Mouse (Mus musculus) E14TG2a.4 (cell line): ENCODE data around the gene Efna4.

ENCODE experiments used
- H3K27me3 ChIP-seq: 2 replicates; pipeline ENCODE4 v1.6.1; 2014; ENCODE audit warnings: low read length, control low read depth; ENCODE audit not compliant: insufficient read depth
- H3K36me3 ChIP-seq: 2 replicates; pipeline ENCODE4 v1.6.1; 2014; ENCODE audit warnings: low read length, control low read depth; ENCODE audit not compliant: insufficient read depth
- H3K4me1 ChIP-seq: replicated peaks from 2 replicates; pipeline ENCODE4 v1.6.1; 2014; ENCODE audit warnings: low read depth, low read length, control low read depth
- H3K4me3 ChIP-seq: replicated peaks from 2 replicates; pipeline ENCODE4 v1.5.1; 2014; ENCODE audit warnings: mild to moderate bottlenecking, low read length
- H3K9me3 ChIP-seq: 2 replicates; pipeline ENCODE4 v1.6.1; 2014; ENCODE audit warnings: low read length, control low read depth
- CTCF ChIP-seq: conservative IDR thresholded peaks from 2 replicates; pipeline ENCODE4 v1.5.1; 2014; ENCODE audit warnings: low read length
- NANOG ChIP-seq: IDR thresholded peaks from 2 replicates; pipeline ENCODE4 v1.6.1; 2014; ENCODE audit warnings: borderline replicate concordance, low read length, mixed read lengths
- POU5F1 ChIP-seq: IDR thresholded peaks from 2 replicates; pipeline ENCODE4 v1.6.1; 2014; ENCODE audit warnings: low read length, borderline replicate concordance

Gene Efna4

DNA sequence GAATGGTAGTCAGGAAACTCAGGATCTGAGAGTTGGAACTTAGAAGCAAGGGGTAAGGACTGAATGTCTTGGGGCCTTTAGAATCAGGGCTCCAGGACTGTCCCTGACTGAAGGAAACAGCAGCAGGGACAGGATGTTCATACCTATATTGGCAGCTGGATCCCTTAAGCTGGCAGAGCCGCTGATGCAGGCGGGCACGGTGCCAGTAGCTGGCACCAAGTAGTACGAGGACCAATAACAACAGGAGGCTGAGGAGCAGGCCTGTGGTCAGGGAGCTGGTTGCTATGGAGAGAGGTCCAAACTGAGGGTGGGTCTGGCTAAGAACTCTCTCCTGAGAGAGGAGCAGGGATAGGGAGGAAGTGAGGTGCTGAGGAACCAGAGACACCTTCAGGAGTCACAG lies 4.0 kb upstream of the Efna4 start:
- Histone ChIP-seq H3K9me3 (no peaks in the 10 kb centered on the region), H3K36me3 (peaks cover 59% of the 10 kb centered on the region), H3K4me3 (no peak overlapping the region), H3K4me1 (peaks cover 39% of the 10 kb centered on the region), H3K27me3 (peaks cover 2% of the 10 kb centered on the region; the same call in 1 of the 2 replicates)
- TF ChIP-seq POU5F1 (no peak), CTCF (no peak), NANOG (no peak)

DNA sequence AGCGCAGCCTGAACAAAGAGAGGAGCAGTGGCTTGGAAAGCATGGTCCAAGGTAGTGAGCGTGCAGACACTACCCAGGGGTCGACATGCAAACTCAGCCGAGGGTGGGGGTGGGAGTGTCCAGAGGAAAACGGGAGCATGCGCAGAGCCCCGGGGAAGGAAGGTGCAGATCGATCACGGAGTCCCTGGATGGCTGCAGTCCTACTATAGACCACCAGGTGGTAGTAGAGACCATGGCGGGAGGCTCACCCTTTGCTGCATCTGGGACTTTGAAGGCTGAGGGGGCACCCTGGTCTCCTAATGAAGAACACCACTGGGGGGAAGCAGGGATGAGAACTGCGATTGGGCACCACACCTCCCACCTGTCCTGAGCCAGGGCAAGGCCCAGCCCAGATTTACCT lies 2.6 kb upstream of the Efna4 start:
- no peak for TF ChIP-seq NANOG
- TF ChIP-seq POU5F1: no peak
- peak; percentile 92 for TF ChIP-seq CTCF
- peaks cover 49% of the 10 kb centered on the region for H3K36me3 ChIP-seq
- H3K9me3 ChIP-seq: no peaks in the 10 kb centered on the region
- peaks cover 51% of the 10 kb centered on the region for H3K4me1 ChIP-seq
- H3K27me3 ChIP-seq: no peaks in the 10 kb centered on the region
- peak overlapping the region; percentile 72 for H3K4me3 ChIP-seq

DNA sequence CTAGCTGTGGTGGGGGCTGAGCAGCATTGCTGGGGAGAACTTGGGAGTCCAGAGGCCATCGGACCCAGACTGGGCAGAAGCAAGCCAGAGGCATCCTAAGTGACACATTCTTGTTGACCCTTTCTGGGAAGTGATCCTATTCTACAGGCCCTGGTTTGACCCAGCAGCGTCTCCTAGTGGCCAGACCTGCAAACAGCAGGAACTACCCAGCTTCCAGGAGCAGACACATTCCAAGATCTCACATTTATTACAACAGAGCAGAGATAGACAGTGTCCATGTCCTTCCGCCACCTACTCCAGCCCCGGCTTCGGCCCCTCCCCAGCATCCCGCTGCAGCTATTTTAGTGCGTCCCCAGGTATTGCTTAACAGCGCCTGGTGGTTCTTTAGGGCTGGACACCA lies 1.6 kb upstream of the Efna4 start:
- Histone ChIP-seq H3K4me3 (peak overlapping the region; percentile 88), H3K36me3 (peaks cover 49% of the 10 kb centered on the region), H3K4me1 (peaks cover 59% of the 10 kb centered on the region), H3K27me3 (peaks cover 9% of the 10 kb centered on the region), H3K9me3 (no peaks in the 10 kb centered on the region)
- TF ChIP-seq CTCF (peak; percentile 100), POU5F1 (no peak)

DNA sequence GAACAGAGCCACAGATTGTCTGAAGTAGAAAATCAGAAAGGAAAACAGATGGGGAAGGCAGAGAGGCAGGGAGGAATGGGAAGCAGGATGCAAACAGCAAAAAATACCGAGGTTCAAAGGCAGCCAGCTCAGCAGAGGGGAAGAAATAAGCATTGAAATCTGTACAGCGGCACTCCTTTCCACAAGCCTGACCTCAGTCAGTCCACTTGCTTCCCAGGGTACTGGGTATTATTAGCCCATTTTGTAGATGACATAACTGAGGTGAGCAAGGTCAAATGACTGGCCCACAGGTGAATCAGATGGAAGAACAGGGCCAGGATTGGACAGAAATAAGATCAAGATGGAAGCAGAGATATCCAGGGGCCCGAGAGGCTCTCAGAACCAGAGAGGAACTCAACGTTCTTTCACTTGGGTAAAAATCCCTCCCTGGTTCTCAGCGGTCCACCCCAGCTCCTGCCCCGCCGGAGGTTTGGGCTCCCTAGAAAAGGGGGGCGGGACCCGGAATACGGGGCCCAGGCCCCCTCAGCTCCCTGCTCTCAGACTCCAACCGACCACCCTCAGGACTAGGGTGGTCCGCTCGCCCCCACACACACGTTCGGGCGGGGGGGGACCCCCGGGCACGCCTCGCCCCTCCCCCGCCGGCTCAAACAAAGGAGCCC lies 637 bp downstream of the Efna4 start:
- Histone ChIP-seq H3K27me3 (peaks cover 18% of the 10 kb centered on the region), H3K9me3 (no peaks in the 10 kb centered on the region), H3K4me3 (peak overlapping the region; percentile 88), H3K4me1 (peaks cover 81% of the 10 kb centered on the region), H3K36me3 (peaks cover 42% of the 10 kb centered on the region)
- no peak for TF ChIP-seq CTCF
- no peak for TF ChIP-seq NANOG

DNA sequence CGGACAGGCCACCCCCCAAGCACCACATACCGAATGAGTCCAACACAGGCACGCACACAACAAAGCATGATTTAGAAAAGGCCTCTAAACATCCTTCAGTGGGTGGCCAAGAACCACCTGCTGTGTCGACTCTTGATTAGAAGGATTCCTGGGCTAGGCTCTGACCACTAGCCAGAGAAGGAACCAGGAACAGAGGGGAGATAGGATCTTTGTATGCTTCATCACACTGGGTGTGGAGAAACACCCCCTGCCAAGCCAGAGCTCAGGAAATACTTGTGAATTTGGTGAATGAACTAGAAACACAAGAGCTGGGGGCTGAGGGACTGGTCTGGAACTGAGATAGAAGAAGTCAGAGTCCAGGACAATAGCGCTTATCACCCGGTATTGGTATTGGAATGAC lies 1.3 kb downstream of the Efna4 start:
- TF ChIP-seq POU5F1 (no peak), CTCF (no peak), NANOG (no peak)
- peaks cover 35% of the 10 kb centered on the region for H3K36me3 ChIP-seq
- peaks cover 18% of the 10 kb centered on the region for H3K27me3 ChIP-seq
- H3K4me3 ChIP-seq: peak overlapping the region; percentile 88
- H3K9me3 ChIP-seq: no peaks in the 10 kb centered on the region
- H3K4me1 ChIP-seq: peaks cover 88% of the 10 kb centered on the region

DNA sequence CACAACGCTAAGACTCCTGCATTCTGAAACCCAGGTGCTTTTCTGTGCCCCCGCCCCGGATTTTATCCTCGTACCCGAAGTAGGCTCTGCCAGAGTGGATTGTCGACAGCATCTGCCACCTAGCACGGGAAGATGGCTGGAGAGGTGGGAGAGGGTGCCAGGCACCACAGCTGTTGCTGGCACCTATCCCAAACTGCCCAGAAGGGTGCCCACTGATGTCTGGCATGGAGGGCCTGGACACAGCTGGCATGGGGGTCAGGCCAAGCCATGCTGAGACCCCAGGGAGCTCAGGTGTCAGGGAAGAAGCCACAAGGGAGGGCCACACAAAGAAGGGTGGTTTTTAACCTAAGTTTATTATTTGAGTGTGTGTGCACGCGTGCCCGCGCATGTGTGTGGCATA lies 4.8 kb downstream of the Efna4 start:
- Histone ChIP-seq H3K4me1 (peaks cover 93% of the 10 kb centered on the region), H3K27me3 (peaks cover 18% of the 10 kb centered on the region), H3K9me3 (no peaks in the 10 kb centered on the region), H3K36me3 (peaks cover 26% of the 10 kb centered on the region), H3K4me3 (peak overlapping the region; percentile 39; the same call in 1 of the 2 replicates)
- TF ChIP-seq POU5F1 (no peak), CTCF (no peak), NANOG (no peak)

DNA sequence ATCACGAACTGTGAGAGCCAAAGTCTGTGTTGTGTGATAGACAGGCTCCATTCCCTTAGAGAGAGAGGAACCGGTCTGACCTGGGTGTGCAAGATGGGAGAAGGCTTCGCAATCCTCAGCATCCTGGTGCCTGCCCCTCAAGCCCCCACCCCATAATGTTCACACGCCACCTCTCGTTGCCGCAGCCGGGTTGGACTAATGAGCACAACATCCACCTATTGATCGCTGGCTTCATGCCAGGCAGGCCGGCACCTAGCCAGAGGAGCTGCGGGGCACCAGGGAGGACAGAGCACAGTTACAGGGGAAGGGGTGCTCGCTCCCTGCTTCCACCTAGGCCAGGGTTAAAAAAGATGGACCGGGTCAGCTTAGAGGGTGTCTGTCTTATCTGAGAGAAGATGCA lies 5.4 kb downstream of the Efna4 start:
- no peaks in the 10 kb centered on the region for H3K9me3 ChIP-seq
- TF ChIP-seq NANOG: no peak
- TF ChIP-seq POU5F1: no peak
- TF ChIP-seq CTCF: no peak
- peaks cover 18% of the 10 kb centered on the region for H3K27me3 ChIP-seq
- no peak overlapping the region for H3K4me3 ChIP-seq
- peaks cover 26% of the 10 kb centered on the region for H3K36me3 ChIP-seq
- H3K4me1 ChIP-seq: peaks cover 98% of the 10 kb centered on the region

DNA sequence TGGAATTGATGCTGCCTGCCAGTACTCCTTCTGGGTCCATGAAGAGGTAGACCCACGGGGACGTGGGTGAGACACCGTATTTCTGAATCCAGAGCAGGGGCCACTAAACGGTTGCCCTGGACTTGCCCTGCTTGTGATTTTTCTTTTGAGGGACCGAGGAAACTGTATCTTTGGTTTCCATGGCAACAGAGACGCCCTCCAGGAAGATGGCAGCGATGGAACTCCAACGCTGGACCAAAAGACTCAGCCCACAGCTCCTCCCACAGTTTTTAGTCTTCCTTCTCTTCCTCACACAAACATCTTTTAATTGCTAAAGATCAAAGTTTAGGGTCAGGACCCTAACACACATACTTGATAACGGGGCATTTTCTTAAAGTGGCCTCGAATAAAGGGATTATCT lies 5.8 kb downstream of the Efna4 start:
- Histone ChIP-seq H3K9me3 (no peaks in the 10 kb centered on the region), H3K36me3 (peaks cover 26% of the 10 kb centered on the region), H3K27me3 (peaks cover 18% of the 10 kb centered on the region), H3K4me3 (peak overlapping the region; percentile 61), H3K4me1 (peaks cover 99% of the 10 kb centered on the region)
- TF ChIP-seq CTCF (no peak), NANOG (no peak), POU5F1 (no peak)

DNA sequence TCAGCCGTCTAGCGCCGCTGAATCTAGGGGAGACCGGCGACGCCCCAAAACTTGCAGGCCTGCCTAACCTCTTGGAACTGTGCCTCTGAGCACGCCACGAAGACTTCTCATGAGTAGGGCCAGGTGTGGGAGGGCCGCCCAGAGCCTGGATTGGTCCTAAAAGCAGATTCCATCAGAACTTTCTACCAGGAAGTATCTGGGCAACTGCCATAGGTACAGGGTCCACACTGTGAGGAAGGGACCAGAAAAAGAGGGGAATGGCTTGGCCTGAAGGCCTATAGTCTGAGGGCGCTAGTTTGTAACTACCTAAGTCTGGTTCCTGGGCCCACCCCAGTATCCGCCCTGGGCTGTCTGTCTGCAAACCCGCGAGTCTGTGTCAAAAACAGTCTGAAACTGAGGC lies 6.3 kb downstream of the Efna4 start:
- H3K4me1 ChIP-seq: peaks cover 99% of the 10 kb centered on the region
- no peak for TF ChIP-seq CTCF
- no peak for TF ChIP-seq NANOG
- no peak for TF ChIP-seq POU5F1
- H3K27me3 ChIP-seq: peaks cover 18% of the 10 kb centered on the region
- peaks cover 26% of the 10 kb centered on the region for H3K36me3 ChIP-seq
- H3K9me3 ChIP-seq: no peaks in the 10 kb centered on the region
- H3K4me3 ChIP-seq: peak overlapping the region; percentile 61

DNA sequence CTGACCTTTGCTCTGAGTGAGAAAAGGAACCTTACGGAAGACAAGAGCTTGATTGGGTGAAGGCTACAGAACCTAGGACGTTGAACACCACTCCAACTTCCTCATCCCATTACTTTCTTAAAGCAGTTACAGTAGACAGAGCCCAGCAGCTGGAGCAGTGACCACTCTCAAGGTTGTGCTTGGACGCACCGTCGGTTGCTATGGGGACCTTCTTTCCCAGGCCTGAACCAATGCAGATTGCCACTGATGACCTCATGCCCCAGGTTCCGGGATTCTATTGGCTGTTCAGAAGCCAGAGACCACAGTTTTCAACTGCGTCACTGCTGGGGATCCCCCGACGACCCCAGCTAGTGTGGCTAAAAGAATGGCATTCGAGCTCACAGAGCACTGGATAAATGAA lies 6.9 kb downstream of the Efna4 start:
- Histone ChIP-seq H3K4me3 (0 out of 2 replicates have a peak overlapping the region, but pooled peaks have one; percentile 61), H3K4me1 (peaks cover 97% of the 10 kb centered on the region), H3K9me3 (no peaks in the 10 kb centered on the region), H3K27me3 (peaks cover 20% of the 10 kb centered on the region), H3K36me3 (peaks cover 26% of the 10 kb centered on the region)
- no peak for TF ChIP-seq CTCF
- TF ChIP-seq NANOG: no peak
- no peak for TF ChIP-seq POU5F1
